Mouse (Mus musculus) midbrain, embryonic 14.5 days (tissue): ENCODE results near the gene Alcam. TPM values are rescaled to one million over a fixed set of nuclear protein-coding genes. Genes with fewer than 3 reads are reported as not detected.

Experiments used
- ATAC-seq: fragments of 200-750 bp; cut with Nextera tagmentation; 2 replicates; pipeline ENCODE4 v1.8.0; 2017; ENCODE audit warnings: moderate number of reproducible peaks, moderate library complexity; ENCODE audit not compliant: low FRiP score, low TSS enrichment
- DNase-seq: peaks from one replicate; pipeline ENCODE4 v3.0.0-alpha.2; 2015
- H3K27ac ChIP-seq: fragments of 300-500 bp; sonication (generic); replicated peaks from 2 replicates; pipeline ENCODE4 v1.5.1; 2014; ENCODE audit warnings: mild to moderate bottlenecking, low read depth, low read length, moderate library complexity
- H3K27me3 ChIP-seq: fragments of 300-500 bp; sonication (generic); 2 replicates; pipeline ENCODE4 v1.6.1; 2014; ENCODE audit warnings: low read length, control low read depth, mixed read lengths; ENCODE audit not compliant: control insufficient read depth, insufficient read depth
- H3K36me3 ChIP-seq: fragments of 300-500 bp; sonication (generic); 2 replicates; pipeline ENCODE4 v1.6.1; 2014; ENCODE audit warnings: low read length, control low read depth; ENCODE audit not compliant: control insufficient read depth, insufficient read depth
- H3K4me1 ChIP-seq: fragments of 300-500 bp; sonication (generic); 2 replicates; pipeline ENCODE4 v1.6.1; 2014; ENCODE audit warnings: mild to moderate bottlenecking, antibody characterized with exemption, low read length, control low read depth; ENCODE audit not compliant: control insufficient read depth, insufficient read depth
- H3K4me2 ChIP-seq: fragments of 300-500 bp; sonication (generic); 2 replicates; pipeline ENCODE4 v1.6.1; 2014; ENCODE audit warnings: mild to moderate bottlenecking, low read length, moderate library complexity
- H3K4me3 ChIP-seq: fragments of 300-500 bp; sonication (generic); replicated peaks from 2 replicates; pipeline ENCODE4 v1.5.1; 2014; ENCODE audit warnings: low read depth, low read length
- H3K9ac ChIP-seq: fragments of 300-500 bp; sonication (generic); replicated peaks from 2 replicates; pipeline ENCODE4 v1.6.1; 2014; ENCODE audit warnings: mild to moderate bottlenecking, low read length, moderate library complexity
- H3K9me3 ChIP-seq: fragments of 300-500 bp; sonication (generic); 2 replicates; pipeline ENCODE4 v1.6.1; 2016; ENCODE audit warnings: low read length, control low read depth, mixed read lengths; ENCODE audit not compliant: control insufficient read depth
- WGBS: fragments of 180-500 bp; shearing (Covaris S2); extraction: QIAGEN DNeasy Blood & Tissue Kit; methylation state at CpG from one replicate; pipeline ENCODE4 v1.1.7; 2014; 5-methylcytosine and 5-hydroxymethylcytosine counted together
- polyA plus RNA-seq: library from polyadenylated mRNA; unstranded; fragments of >200 nt; fragmentation: Nextera tagmentation; extraction: Ambion mirVana; gene quantifications from 2 replicates; pipeline ENCODE4 v1.2.1, GENCODE M21; 2014

Gene Alcam
- polyA plus RNA-seq, 1 experiment from 2014 or later = 46.0 TPM

DNA sequence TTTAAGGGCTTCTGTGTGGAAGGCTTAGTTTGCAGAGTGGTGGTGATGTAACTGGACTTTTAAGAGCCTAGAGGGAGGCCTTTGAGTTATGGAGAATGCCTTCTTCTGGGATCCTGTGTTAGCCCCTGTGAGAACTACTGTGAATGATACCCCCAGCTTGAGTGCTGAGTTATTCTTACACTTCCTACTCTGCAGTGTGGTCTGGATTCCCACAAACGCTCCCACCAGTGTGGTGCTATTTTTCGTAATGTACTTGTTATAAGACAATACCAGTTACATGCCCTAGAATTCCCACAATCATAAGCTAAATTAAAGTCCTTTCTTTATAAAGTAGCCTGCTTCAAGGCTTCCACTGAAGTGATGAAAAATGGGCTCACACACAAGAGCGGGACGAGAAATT lies 87.0 kb downstream of the Alcam start:
- Histone ChIP-seq H3K36me3 (no peaks in the 10 kb centered on the region), H3K4me3 (no peak overlapping the region), H3K9me3 (no peaks in the 10 kb centered on the region), H3K27me3 (no peaks in the 10 kb centered on the region), H3K27ac (no peak overlapping the region), H3K9ac (no peak overlapping the region), H3K4me2 (no peak overlapping the region), H3K4me1 (no peaks in the 10 kb centered on the region)
- no peak for ATAC-seq
- 89% methylated on average over 4 of the region's 4 CpGs for WGBS
- DNase-seq = no peak

DNA sequence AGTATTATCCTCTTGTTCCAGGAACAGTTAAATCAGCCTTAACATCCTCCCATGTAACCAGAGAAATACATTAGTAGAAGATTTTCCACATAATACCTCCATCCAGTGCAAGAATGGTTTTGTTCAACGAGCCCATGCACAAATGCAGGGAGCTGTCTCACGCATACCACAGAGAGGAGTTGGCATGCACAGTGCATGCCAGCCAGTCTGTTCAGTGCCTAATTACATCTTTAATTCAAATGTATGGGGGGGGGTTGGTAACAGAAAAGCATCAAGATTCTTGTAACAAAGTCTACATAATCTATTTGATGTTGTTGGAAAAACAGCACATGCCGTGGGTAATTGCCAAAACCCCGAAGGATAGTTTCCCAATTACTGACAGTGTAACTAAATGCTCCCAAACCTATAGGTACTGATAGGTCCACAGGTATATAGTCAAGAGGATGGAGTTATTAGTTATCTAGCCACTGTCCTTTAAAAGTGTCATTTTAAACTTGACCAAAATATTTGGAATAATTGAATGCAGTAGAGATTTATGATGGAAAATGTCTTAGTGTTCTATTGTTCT lies 89.8 kb downstream of the Alcam start:
- no peak overlapping the region for H3K4me2 ChIP-seq
- H3K9me3 ChIP-seq = no peaks in the 10 kb centered on the region
- H3K4me1 ChIP-seq = no peaks in the 10 kb centered on the region
- H3K27me3 ChIP-seq = no peaks in the 10 kb centered on the region
- DNase-seq (peak; percentile 11), ATAC-seq (no peak)
- H3K4me3 ChIP-seq = no peak overlapping the region
- no peak overlapping the region for H3K27ac ChIP-seq
- no peaks in the 10 kb centered on the region for H3K36me3 ChIP-seq
- no peak overlapping the region for H3K9ac ChIP-seq
- 80% methylated on average over 4 of the region's 4 CpGs for WGBS

DNA sequence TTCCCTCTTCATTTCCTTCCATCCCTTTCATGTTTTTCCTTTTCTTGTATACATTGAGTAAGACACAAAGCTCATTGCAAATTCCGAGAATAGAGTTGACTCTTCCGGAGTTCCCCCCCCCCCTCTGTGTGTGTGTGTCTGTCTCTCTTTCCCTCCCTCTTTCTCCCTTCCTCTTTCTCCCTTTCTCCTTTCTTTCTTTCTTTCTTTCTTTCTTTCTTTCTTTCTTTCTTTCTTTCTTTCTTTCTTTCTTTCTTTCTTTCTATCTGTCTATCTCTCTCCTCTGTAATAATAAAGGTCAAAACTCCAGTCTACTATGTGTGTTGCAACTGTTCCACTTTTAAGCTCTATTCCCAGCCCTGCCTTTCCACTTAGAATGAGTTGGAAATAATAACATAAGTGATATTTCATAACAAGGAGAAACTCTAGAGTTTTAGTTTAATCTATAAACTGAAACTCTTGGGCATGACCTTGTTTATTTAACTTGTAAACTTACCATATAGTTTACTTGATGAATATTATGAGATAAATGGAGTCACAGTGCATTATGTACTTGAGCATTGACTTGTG lies 110.3 kb downstream of the Alcam start:
- DNase-seq (no peak), ATAC-seq (no peak)
- Histone ChIP-seq H3K4me1 (no peaks in the 10 kb centered on the region), H3K4me3 (no peak overlapping the region), H3K9me3 (no peaks in the 10 kb centered on the region), H3K36me3 (no peaks in the 10 kb centered on the region), H3K27ac (no peak overlapping the region), H3K27me3 (no peaks in the 10 kb centered on the region), H3K4me2 (no peak overlapping the region), H3K9ac (no peak overlapping the region)
- 90% methylated on average over 2 of the region's 2 CpGs for WGBS

DNA sequence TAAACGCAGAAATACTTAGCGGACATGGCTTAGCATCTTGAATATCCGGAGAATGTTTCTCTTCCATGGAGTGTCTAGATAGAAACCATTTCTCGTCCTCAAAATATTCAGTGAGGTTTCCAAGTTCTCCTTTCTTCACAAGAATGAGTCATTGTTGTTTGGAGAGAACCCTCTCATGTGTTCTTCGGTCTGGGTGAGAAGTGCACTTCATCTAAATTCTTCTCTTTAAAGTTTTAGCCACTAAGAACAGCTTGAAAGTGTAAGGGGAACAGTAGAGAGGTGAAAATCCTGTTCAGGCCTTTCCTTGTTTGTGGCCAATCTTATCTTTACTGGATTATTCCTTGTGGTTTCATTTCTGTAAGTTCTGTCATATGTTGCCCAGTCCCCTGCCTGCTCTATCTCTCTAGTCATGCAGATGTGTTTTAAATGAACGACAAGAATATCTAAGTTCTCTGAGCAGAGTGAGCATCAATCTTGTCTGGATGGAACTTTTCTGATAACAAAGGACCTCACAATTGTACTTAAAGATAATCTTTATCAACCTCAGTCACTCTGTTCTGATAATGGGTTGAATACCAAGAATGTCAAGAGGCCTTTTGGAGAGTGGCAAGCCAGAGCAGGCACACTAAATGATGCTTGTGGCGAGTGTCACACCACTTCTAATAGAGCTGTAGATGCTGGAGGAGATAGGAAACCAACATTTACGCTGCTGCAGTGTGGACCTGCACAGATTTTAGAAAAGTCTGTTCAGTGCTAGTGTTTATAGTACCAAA lies 111.0 kb downstream of the Alcam start:
- 88% methylated on average over 8 of the region's 8 CpGs for WGBS
- no peak overlapping the region for H3K27ac ChIP-seq
- ATAC-seq = no peak

DNA sequence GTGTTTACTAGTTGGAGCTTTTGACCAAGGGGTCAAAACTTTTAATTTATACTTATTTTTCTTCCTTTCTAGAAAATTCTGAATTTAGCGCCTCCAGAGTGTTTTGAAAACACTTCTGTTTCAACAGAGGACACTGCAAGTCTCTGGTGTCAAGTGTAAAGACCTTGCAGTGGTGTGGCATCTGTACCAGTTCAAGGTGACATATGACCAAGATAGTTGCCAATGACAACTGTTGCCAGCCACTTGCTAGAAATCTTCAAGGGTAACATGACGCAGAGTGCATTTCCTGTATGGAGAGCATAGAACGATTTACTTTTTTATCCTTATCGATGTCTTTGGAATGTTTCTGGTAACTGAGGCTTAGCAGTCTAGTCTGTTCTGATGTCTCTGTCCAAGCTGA lies 119.8 kb downstream of the Alcam start:
- no peaks in the 10 kb centered on the region for H3K27me3 ChIP-seq
- WGBS = 87% methylated on average over 4 of the region's 4 CpGs

More for the DNA sequence above, 111.0 kb downstream of the Alcam start:
- DNase-seq = no peak
- no peak overlapping the region for H3K9ac ChIP-seq
- no peaks in the 10 kb centered on the region for H3K27me3 ChIP-seq
- no peak overlapping the region for H3K4me3 ChIP-seq
- no peak overlapping the region for H3K4me2 ChIP-seq
- no peaks in the 10 kb centered on the region for H3K36me3 ChIP-seq
- H3K9me3 ChIP-seq = no peaks in the 10 kb centered on the region
- H3K4me1 ChIP-seq = no peaks in the 10 kb centered on the region

DNA sequence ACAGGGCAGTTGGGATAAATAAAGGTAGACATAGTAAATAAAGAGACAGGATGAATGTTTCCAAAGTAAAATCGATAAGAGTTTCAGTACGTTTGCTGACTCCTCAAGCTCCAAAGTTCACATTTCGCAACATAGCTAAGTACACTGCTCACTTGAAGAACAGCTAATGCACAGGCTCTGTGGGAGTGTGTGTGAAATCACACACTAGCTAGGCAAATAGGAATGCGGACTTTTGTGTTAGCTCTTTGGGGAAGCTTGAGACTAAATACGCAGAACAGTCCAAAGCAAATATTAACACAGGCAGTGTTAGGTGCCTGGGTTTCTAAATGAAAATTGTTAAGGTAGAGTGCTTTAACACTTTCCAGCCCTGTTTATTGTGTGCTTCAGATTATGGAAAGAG lies 120.2 kb downstream of the Alcam start:
- WGBS = 82% methylated on average over 5 of the region's 5 CpGs
- Histone ChIP-seq H3K9ac (no peak overlapping the region), H3K27ac (no peak overlapping the region), H3K36me3 (no peaks in the 10 kb centered on the region), H3K27me3 (no peaks in the 10 kb centered on the region), H3K9me3 (no peaks in the 10 kb centered on the region), H3K4me3 (no peak overlapping the region), H3K4me1 (no peaks in the 10 kb centered on the region), H3K4me2 (no peak overlapping the region)
- peak; percentile 20 for DNase-seq
- ATAC-seq = no peak

More for the DNA sequence above, 119.8 kb downstream of the Alcam start:
- H3K4me3 ChIP-seq = no peak overlapping the region
- H3K4me2 ChIP-seq = no peak overlapping the region
- H3K9me3 ChIP-seq = no peaks in the 10 kb centered on the region
- no peak overlapping the region for H3K9ac ChIP-seq
- H3K4me1 ChIP-seq = no peaks in the 10 kb centered on the region
- H3K27ac ChIP-seq = no peak overlapping the region
- H3K36me3 ChIP-seq = no peaks in the 10 kb centered on the region
- ATAC-seq = no peak
- DNase-seq = no peak

DNA sequence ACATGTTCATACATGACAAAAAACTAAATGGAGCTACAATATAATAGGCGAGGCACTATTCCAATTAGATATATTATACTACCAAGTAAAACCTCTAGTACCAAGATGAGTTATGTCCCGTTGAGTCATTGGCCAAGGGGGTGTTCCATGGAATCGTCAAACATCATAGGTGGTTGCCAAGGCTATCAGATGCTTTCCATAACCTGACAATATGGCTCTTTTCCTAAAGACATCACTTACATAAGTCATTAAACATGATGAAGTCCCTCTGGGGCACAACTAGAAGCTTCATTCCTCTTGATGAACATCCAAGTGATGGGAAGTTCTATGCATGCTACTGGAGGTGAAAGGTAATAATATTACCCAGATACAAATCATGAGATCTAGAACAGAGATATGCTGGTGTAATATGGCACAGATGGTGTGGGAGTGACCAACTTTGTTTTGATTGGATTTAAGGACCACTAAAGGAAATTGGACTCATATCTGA lies 122.5 kb downstream of the Alcam start:
- no peak overlapping the region for H3K4me3 ChIP-seq
- 93% methylated on average over 3 of the region's 3 CpGs for WGBS
- DNase-seq (no peak), ATAC-seq (no peak)
- H3K27me3 ChIP-seq = no peaks in the 10 kb centered on the region
- no peaks in the 10 kb centered on the region for H3K9me3 ChIP-seq
- H3K9ac ChIP-seq = no peak overlapping the region
- no peak overlapping the region for H3K4me2 ChIP-seq
- no peaks in the 10 kb centered on the region for H3K4me1 ChIP-seq
- H3K27ac ChIP-seq = no peak overlapping the region
- no peaks in the 10 kb centered on the region for H3K36me3 ChIP-seq

DNA sequence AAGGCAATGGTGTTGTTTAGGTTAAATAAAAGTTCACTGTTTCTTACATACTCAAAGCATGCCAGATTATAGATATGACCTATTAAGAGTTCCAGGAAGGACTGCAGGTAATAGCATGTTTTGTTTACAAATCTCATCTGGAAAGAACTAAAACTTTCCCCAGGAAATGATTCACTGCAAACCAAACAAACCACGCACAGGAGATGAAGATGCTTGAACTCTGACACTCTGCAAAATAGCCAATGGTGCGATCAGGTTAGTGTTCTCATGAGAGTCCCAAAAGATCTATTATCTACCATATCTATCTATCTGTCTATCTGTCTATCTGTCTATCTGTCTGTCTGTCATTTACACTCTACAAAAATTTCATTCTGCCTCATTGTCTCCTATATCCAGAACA lies 124.5 kb downstream of the Alcam start:
- Histone ChIP-seq H3K4me1 (no peaks in the 10 kb centered on the region), H3K27ac (no peak overlapping the region), H3K9ac (no peak overlapping the region), H3K36me3 (no peaks in the 10 kb centered on the region), H3K27me3 (no peaks in the 10 kb centered on the region), H3K4me3 (no peak overlapping the region), H3K9me3 (no peaks in the 10 kb centered on the region), H3K4me2 (no peak overlapping the region)
- 92% methylated on average over 2 of the region's 2 CpGs for WGBS
- DNase-seq = no peak
- ATAC-seq = no peak

DNA sequence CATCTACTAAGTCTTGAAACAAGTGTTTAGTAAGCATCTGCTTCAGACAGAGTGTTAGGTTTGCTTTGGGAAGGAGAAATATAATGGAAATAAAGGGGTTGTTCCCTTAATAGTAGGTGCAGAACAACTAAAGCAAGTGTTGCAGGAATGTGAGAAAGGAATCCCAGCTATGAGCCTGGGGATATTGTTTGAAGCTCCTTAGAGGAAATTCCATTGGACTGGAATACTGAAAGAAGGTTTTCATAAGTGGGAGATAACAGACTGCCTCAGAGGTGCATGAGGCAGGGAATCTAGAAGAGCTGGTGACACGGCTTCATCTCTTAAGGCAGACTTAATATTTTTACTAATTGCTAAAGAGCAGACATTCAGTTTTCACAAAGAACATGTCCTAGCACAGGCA lies 134.6 kb downstream of the Alcam start:
- DNase-seq (no peak), ATAC-seq (no peak)
- no peaks in the 10 kb centered on the region for H3K27me3 ChIP-seq
- WGBS = 59% methylated on average over 1 of the region's 1 CpGs
- no peak overlapping the region for H3K4me3 ChIP-seq
- H3K36me3 ChIP-seq = no peaks in the 10 kb centered on the region
- no peak overlapping the region for H3K27ac ChIP-seq
- no peak overlapping the region for H3K4me2 ChIP-seq
- no peak overlapping the region for H3K9ac ChIP-seq
- H3K9me3 ChIP-seq = no peaks in the 10 kb centered on the region
- H3K4me1 ChIP-seq = no peaks in the 10 kb centered on the region
